Mouse (Mus musculus) testis, adult 2 months (tissue): Measurements from ENCODE around the gene Sfpq. TPM values are rescaled to one million over a fixed set of nuclear protein-coding genes. Genes with fewer than 3 reads are reported as not detected.
"Not testable (repeated sequence)": the region's sequence is repeated elsewhere in the genome, so short reads cannot be mapped to it uniquely, and the experiment has no call there.

Experiments
- H3K27ac ChIP-seq: fragments of 200-500 bp; 2 replicates; pipeline ENCODE4 v1.5.1; 2012; ENCODE audit warnings: low read depth, low read length; ENCODE audit not compliant: control insufficient read depth, insufficient read depth
- H3K27me3 ChIP-seq: fragments of 200-500 bp; 2 replicates; pipeline ENCODE4 v1.6.1; 2012; ENCODE audit warnings: mild to moderate bottlenecking, low read length, moderate library complexity; ENCODE audit not compliant: control insufficient read depth, insufficient read depth
- H3K36me3 ChIP-seq: fragments of 200-500 bp; 2 replicates; pipeline ENCODE4 v1.6.1; 2012; ENCODE audit warnings: mild to moderate bottlenecking, low read length; ENCODE audit not compliant: control insufficient read depth, insufficient read depth
- H3K4me1 ChIP-seq: fragments of 200-500 bp; 2 replicates; pipeline ENCODE4 v1.6.1; 2012; ENCODE audit warnings: low read length; ENCODE audit not compliant: control insufficient read depth, insufficient read depth
- H3K4me3 ChIP-seq: fragments of 200-500 bp; 2 replicates; pipeline ENCODE4 v1.5.1; 2012; ENCODE audit warnings: low read depth, mild to moderate bottlenecking, low read length, moderate library complexity, mixed read lengths; ENCODE audit not compliant: control insufficient read depth
- CTCF ChIP-seq: fragments of 200-500 bp; IDR thresholded peaks from 2 replicates; pipeline ENCODE4 v1.5.1; 2012; ENCODE audit warnings: low read depth, mild to moderate bottlenecking, inconsistent platforms, low read length, moderate library complexity; ENCODE audit not compliant: control insufficient read depth, insufficient read depth, insufficient replicate concordance
- POLR2A ChIP-seq: fragments of 200-500 bp; IDR thresholded peaks from 2 replicates; pipeline ENCODE4 v1.6.1; 2012; ENCODE audit warnings: low read depth, mild to moderate bottlenecking, inconsistent platforms, low read length, moderate library complexity; ENCODE audit not compliant: control insufficient read depth
- polyA plus RNA-seq: library from polyadenylated mRNA; depleted of rRNA; stranded (reverse); fragments of >200 nt; gene quantifications from 2 replicates; pipeline ENCODE4 v1.2.3, GENCODE M21; 2012; rRNA removed

The Sfpq gene
- polyA plus RNA-seq: 20.6 and 24.5 TPM in 2 replicates

DNA sequence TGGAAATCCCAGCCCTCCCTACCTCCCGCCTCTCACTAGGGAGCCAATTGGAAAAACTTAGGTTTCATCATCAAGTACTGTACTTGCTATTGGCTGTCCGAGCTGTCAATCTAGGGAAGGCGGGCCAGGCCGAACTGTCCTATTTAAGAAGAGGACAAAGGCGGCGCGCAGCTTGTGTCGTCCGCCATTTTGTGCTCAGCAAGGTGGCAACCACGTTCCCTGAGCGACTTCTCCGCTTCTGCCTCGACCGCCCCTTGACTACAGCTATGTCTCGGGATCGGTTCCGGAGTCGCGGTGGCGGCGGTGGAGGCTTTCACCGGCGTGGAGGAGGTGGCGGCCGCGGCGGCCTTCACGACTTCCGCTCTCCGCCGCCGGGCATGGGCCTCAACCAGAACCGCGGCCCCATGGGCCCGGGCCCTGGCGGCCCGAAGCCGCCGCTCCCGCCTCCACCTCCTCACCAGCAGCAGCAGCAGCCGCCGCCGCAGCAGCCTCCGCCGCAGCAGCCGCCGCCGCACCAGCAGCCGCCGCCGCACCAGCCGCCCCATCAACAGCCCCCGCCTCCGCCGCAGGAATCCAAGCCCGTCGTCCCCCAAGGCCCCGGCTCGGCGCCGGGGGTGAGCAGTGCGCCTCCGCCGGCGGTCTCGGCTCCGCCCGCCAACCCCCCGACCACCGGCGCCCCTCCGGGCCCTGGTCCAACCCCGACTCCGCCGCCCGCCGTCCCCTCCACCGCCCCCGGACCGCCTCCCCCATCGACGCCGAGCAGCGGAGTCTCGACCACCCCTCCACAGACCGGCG is at the start of gene Sfpq:
Sfpq (plus strand) TSS at position 174 of the 795 bp plus-strand sequence.
- H3K4me1 ChIP-seq: peaks cover 2% of the 10 kb centered on the region; the same call in 1 of the 2 replicates
- no peaks in the 10 kb centered on the region for H3K27me3 ChIP-seq
- H3K36me3 ChIP-seq: peaks cover 8% of the 10 kb centered on the region
- peak; percentile 100 for TF ChIP-seq POLR2A
- TF ChIP-seq CTCF: no peak
- H3K4me3 ChIP-seq: peak within 1 kb of the TSS; percentile 100
- H3K27ac ChIP-seq: peak within 1 kb of the TSS; percentile 100

- TF ChIP-seq POLR2A: no peak
- no peak for TF ChIP-seq CTCF
- Histone ChIP-seq H3K27ac (no peak overlapping the region), H3K4me1 (no peaks in the 10 kb centered on the region), H3K36me3 (no peaks in the 10 kb centered on the region), H3K27me3 (no peaks in the 10 kb centered on the region), H3K4me3 (no peak overlapping the region)
These were observed 43.7 kb upstream of the Sfpq start for GRCm38 (mm10) chr4:126977467-126977866.

GRCm38 (mm10) chr4:126978706-126979105 is 42.4 kb upstream of the Sfpq start:
- Histone ChIP-seq H3K4me1 (no peaks in the 10 kb centered on the region), H3K27ac (no peak overlapping the region)
- TF ChIP-seq POLR2A (no peak), CTCF (no peak)

GRCm38 (mm10) chr4:126983321-126983720 is 37.8 kb upstream of the Sfpq start:
- no peaks in the 10 kb centered on the region for H3K4me1 ChIP-seq
- H3K4me3 ChIP-seq: no peak overlapping the region
- TF ChIP-seq CTCF (no peak), POLR2A (no peak)
- H3K27ac ChIP-seq: no peak overlapping the region
- H3K27me3 ChIP-seq: no peaks in the 10 kb centered on the region
- H3K36me3 ChIP-seq: no peaks in the 10 kb centered on the region

More at GRCm38 (mm10) chr4:126978706-126979105, 42.4 kb upstream of the Sfpq start:
- Histone ChIP-seq H3K4me3 (no peak overlapping the region), H3K36me3 (no peaks in the 10 kb centered on the region), H3K27me3 (no peaks in the 10 kb centered on the region)

DNA sequence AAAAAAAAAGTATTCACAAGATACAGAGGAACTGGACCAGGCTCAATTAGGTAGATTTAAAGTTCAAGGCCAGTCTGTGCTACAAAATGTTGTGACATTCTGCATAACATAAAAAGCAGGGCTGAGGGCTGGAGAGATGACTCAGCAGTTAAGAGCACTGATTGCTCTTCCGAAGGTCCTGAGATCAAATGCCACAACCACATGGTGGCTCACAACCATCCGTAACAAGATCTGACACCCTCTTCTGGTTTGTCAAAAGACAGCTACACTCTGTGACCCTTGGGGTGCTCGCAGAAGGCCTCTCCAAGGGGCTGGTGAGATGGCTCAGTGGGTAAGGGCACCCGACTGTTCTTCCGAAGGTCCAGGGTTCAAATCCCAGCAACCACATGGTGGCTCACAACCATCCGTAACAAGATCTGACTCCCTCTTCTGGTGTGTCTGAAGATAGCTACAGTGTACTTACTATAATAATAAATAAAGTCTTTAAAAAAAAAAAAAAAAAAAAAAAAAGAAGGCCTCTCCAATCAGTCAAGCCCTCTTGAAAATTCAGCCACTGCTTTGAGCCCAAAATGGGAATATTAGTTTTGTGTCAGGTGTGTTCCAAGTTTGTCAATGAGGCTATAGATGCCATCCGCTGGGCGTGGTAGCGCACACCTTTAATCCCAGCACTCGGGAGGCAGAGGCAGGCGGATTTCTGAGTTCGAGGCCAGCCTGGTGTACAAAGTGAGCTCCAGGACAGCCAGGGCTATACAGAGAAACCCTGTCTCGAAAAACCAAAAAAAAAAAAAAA is 37.2 kb upstream of the Sfpq start:
- not testable (repeated sequence) for H3K4me1 ChIP-seq, H3K4me3 ChIP-seq, H3K36me3 ChIP-seq, H3K27ac ChIP-seq, H3K27me3 ChIP-seq

GRCm38 (mm10) chr4:126986768-126987167 is 34.4 kb upstream of the Sfpq start:
- Histone ChIP-seq H3K4me3 (no peak overlapping the region), H3K4me1 (no peaks in the 10 kb centered on the region), H3K27ac (no peak overlapping the region), H3K36me3 (no peaks in the 10 kb centered on the region), H3K27me3 (no peaks in the 10 kb centered on the region)
- no peak for TF ChIP-seq CTCF
- no peak for TF ChIP-seq POLR2A

- H3K27me3 ChIP-seq: no peaks in the 10 kb centered on the region
These were observed 32.6 kb upstream of the Sfpq start for GRCm38 (mm10) chr4:126988503-126988902.

More at GRCm38 (mm10) chr4:126988503-126988902, 32.6 kb upstream of the Sfpq start:
- Histone ChIP-seq H3K4me1 (no peaks in the 10 kb centered on the region), H3K36me3 (no peaks in the 10 kb centered on the region), H3K27ac (no peak overlapping the region), H3K4me3 (no peak overlapping the region)
- TF ChIP-seq POLR2A: no peak
- TF ChIP-seq CTCF: no peak
